Mouse (Mus musculus) stomach, adult 2 months (tissue): ENCODE results near the gene Scrn2. TPM values are rescaled to one million over a fixed set of nuclear protein-coding genes. Genes with fewer than 3 reads are reported as not detected.

Experiments used
- polyA plus RNA-seq: library from polyadenylated mRNA; depleted of rRNA; stranded (reverse); fragments of >200 nt; gene quantifications from 2 replicates; pipeline ENCODE4 v1.2.3, GENCODE M21; 2012; rRNA removed

Scrn2 gene
- polyA plus RNA-seq = 8.8 and 9.4 TPM in 2 replicates

DNA sequence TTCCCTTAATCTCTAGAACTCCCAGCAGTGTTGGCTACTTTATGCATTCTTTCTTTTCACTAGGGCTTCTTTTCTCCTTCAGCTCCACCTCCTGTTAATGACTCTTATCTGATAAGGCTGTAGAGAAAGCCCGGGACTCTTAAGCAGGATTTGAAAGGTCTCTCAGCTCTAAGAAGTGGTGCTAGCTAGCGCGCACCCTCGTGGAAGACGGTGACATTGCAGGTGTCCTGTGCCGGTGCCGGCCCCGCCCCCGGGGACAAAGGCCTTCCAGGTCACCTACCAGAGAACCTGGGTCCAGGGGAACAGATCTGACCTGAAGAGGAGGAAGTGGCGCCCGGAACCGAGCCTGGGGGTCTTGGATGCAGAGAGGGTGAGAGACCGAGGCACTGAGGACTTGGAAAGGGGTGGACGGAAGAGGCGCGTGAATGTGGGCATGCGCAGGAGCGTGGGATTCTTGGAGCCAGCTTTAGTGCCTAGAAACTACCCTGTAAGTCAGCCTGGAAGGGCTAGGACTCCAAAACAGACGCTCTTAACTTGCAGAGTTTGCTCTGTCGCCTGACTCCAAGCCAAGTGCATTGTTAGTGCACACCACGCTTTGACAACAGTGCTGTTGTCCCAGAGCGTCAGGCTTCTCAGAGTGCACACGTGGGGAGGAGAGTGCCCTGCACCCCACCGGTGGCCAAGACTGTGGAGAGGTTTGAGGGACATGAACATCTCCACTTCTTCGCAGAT lies at the start of gene Scrn2:
TSS of gene Scrn2 (plus strand) at position 253 of the 732 bp plus-strand sequence.

DNA sequence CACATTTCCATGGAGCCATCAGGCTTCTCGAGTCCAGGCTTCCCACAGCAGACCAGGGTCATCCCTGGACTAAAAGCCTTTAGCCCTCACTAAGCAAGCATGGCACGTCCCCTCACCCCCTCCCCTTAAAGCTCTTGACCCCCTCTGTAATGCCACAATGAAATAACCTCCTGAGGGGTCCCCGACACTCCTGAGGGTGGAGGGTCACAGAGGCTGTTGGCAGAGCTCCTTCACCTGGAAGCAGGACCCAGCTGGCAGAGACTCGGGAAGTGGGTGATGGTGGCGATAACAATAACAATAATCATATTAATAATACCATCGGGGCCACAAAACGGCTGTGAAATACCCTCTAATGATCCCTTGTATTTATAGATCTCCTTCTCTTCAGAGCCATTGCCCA lies 46.9 kb upstream of the Scrn2 start, which contains the start of gene Sp2:
TSS of gene Sp2 (minus strand) at position 101 of the 400 bp plus-strand sequence.

DNA sequence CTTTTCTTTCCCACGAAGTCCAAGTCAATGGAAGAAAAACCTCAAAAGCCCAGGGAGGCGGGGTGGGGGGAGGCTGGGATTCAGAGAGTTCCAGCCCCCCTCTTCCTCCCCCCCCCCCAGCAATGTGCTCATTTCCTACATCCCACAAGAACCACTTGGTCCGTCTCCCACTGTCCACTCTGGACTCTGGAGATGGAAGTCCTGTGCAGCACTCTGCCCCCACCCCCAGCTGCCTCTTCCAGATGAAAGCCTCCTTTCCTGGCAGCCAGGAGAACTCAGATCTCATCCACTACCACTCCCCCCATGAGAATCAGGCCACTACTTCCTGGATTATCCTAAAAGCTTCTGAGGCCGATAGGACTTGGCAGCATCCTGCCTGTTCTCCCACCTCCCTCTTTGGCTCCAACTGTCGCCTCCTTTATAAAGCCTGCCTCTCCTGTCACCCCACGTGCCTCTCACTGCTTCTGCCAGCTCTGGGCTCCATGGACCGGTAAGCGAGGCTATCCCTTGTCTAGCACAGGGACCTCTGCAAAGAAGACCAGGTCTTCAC lies 16.5 kb upstream of the Scrn2 start, which contains the start of gene Sp6:
TSS of gene Sp6 (plus strand) at position 274 of the 550 bp plus-strand sequence.

DNA sequence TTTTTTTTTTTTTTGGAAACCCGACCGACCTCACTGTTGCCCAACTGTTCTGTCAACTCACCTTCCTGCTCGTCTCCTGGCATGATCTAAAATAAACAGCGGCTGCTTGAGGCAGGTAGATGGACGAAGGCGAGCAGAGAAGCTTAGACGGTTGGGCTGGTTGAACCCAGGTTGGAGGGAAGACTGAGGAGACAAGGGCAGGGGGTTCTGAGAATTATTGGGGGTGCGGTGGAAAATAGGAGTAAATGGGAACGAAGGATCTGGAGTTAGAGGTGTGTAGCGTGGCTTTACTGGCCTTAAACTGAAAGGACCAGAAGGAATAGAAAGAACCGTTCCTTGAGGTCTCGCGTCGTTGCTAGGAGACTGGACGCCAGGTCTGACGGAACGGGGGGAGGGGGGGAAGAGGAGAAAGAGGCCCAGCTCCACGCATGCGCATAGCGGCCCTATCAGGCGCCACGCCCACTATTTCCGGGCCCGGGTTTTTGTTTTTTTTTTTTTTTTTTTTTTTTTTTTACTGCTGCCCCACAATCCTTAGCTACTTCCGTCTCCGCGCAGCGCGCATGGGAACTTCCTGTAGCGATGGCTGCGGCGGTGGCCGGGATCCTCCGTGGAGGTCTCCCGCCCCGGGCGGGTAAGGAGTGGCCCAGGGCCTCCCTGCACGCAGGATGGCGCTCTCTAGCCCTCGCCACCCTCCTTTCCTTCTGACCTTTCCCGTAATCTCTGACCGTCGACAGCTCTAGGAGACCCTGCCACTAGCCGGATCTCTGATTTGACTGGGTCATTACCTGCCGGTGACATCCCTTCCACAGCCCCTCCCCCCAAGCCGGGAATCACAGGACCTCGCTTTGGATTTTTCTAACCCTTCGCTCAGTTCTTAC lies 11.5 kb downstream of the Scrn2 start, which contains the start of the genes Lrrc46 and Mrpl10:
TSS of gene Lrrc46 (minus strand) at position 386 of the 878 bp plus-strand sequence.
TSS of gene Mrpl10 (plus strand) at position 539 of the 878 bp plus-strand sequence.

DNA sequence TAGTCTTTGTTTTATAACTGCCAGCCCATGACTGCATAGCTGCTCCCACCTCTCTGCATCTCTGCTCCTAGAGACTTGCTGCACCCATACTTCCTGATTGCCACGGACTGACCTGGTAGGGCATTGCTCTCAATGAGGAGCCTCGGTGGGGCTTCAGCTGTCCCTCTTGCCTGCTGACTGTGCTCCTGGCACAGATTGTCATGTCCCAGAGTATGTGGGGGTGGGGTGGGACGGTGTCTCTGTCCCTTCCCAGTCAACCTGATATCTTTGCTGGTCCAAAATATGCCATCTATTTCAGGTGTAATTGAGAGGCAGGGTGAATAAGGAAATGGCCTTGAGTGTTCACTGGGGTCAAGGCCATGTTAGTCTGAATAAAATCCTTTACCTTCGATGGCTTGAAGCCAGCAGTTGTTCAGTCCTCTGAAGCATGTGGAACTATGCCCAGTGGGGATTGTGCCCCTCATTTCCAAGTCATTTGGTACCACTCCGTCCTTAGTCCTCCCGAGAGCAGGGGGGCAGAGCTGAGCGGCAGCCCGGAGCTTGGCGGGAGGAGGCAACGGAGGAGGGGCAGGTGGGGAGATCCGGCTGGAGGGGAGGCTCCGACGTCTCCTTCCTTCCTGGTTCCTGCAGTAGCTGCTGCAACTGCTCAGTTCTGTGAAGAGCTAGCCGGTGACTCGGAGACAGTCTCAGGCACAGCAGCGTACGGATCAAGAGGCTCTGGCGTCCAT lies 20.6 kb downstream of the Scrn2 start, which contains the start of gene Osbpl7:
TSS of gene Osbpl7 (plus strand) at position 413 of the 728 bp plus-strand sequence.

Other genes with a start within 250 kb of the Scrn2 start
- 10.7 and 12.5 TPM in 2 replicates for gene Cbx1, start 240.8 kb upstream of the Scrn2 start, polyA plus RNA-seq
- gene Nfe2l1, start 200.0 kb upstream of the Scrn2 start, polyA plus RNA-seq = 64.6 and 77.2 TPM in 2 replicates
- gene Copz2, start 180.1 kb upstream of the Scrn2 start, polyA plus RNA-seq = 25.8 and 26.9 TPM in 2 replicates
- 18.0 and 21.3 TPM in 2 replicates for gene Cdk5rap3, start 113.4 kb upstream of the Scrn2 start, polyA plus RNA-seq
- gene Prr15l, start 101.8 kb upstream of the Scrn2 start, polyA plus RNA-seq = 77.1 and 108 TPM in 2 replicates
- 21.5 and 27.7 TPM in 2 replicates for gene Pnpo, start 86.0 kb upstream of the Scrn2 start, polyA plus RNA-seq
- gene Sp2, start 47.0 kb upstream of the Scrn2 start, polyA plus RNA-seq = 7.1 and 8.2 TPM in 2 replicates
- 6.1 and 13.7 TPM in 2 replicates for gene Sp6, start 16.5 kb upstream of the Scrn2 start, polyA plus RNA-seq
- 0.05 and 0.15 TPM in 2 replicates for gene Lrrc46, start 11.5 kb downstream of the Scrn2 start, polyA plus RNA-seq
- 50.6 and 76.1 TPM in 2 replicates for gene Mrpl10, start 11.6 kb downstream of the Scrn2 start, polyA plus RNA-seq
- 9.0 and 10.4 TPM in 2 replicates for gene Osbpl7, start 20.7 kb downstream of the Scrn2 start, polyA plus RNA-seq
- 0.10 and 0.19 TPM in 2 replicates for gene Tbx21, start 85.4 kb downstream of the Scrn2 start, polyA plus RNA-seq
- 7.1 and 11.6 TPM in 2 replicates for gene Tbkbp1, start 121.6 kb downstream of the Scrn2 start, polyA plus RNA-seq
- 3.2 and 5.2 TPM in 2 replicates for gene Kpnb1, start 157.9 kb downstream of the Scrn2 start, polyA plus RNA-seq